Mouse (Mus musculus): ENCODE measurements around the gene Rcor1.

GRCm38 (mm10) chr12:111021577-111021976 is 17.6 kb upstream of the Rcor1 start:
- TF ChIP-seq POLR2A (IDR thresholded peaks at IDR 0.05; ENCODE audit: low read depth, low read length) (no peak), USF1 (IDR thresholded peaks at IDR 0.05; ENCODE audit: low read depth, low read length) (no peak), CTCF (conservative IDR thresholded peaks at IDR 0.05 in 1 of 2, IDR thresholded peaks at IDR 0.05 in 1 of 2; ENCODE audit: low read depth in 2 of 2, low read length in 2 of 2) (no peak), IRF4 (IDR thresholded peaks at IDR 0.05; ENCODE audit: low read depth, low read length) (no peak), PAX5 (IDR thresholded peaks at IDR 0.05; ENCODE audit: low read length) (no peak), ZKSCAN1 (IDR thresholded peaks at IDR 0.05; ENCODE audit: borderline replicate concordance, low read depth, low read length) (no peak), HCFC1 (IDR thresholded peaks at IDR 0.05; ENCODE audit: low read depth, low read length) (no peak), MAFK (IDR thresholded peaks at IDR 0.05; ENCODE audit: insufficient replicate concordance, low read length) (no peak), RAD21 (IDR thresholded peaks at IDR 0.05; ENCODE audit: low read depth, low read length) (no peak), KAT2A (IDR thresholded peaks at IDR 0.05; ENCODE audit: insufficient replicate concordance, low read length) (no peak), MAZ (IDR thresholded peaks at IDR 0.05; ENCODE audit: low read depth, low read length) (no peak), E2F4 (IDR thresholded peaks at IDR 0.05; ENCODE audit: insufficient replicate concordance, low read depth, low read length) (no peak), USF2 (conservative IDR thresholded peaks at IDR 0.05; ENCODE audit: low read depth, low read length) (no peak), JUND (conservative IDR thresholded peaks at IDR 0.05; ENCODE audit: low read depth, low read length) (no peak)

All from CH12.LX (cell line).